Mouse (Mus musculus) left cerebral cortex, adult 2 months (tissue): ENCODE data around the gene Fkbp2. TPM values are rescaled to one million over a fixed set of nuclear protein-coding genes. Genes with fewer than 3 reads are reported as not detected.

Source experiments
- DNase-seq, 2 experiments: peaks; one replicate each; pipeline ENCODE4 v3.0.0; 2021 to 2022; ENCODE audit warnings: low spot score in 2 of 2, mixed read lengths in 1 of 2; ENCODE audit errors: extremely low spot score in 1 of 2
- H3K27ac ChIP-seq: fragments of 200-600 bp; 2 replicates; pipeline ENCODE4 v1.8.1; 2022
- H3K4me3 ChIP-seq: fragments of 200-600 bp; 2 replicates; pipeline ENCODE4 v1.8.1; 2022
- CTCF ChIP-seq: fragments of 200-600 bp; IDR thresholded peaks from 2 replicates; pipeline ENCODE4 v1.8.1; 2022; ENCODE audit warnings: antibody characterized with exemption, mild to moderate bottlenecking, moderate library complexity
- intact Hi-C: fragments of 180-260 bp; cut with DNase I; formaldehyde crosslinking; loops from one replicate; pipeline ENCODE4 v1.15.1; 2025
- total RNA-seq, 2 experiments: library from RNA; stranded (reverse); gene quantifications; 2 replicates each; pipeline ENCODE4 v1.2.3; 2021

Gene Fkbp2
- total RNA-seq, 2 experiments from 2014 or later: 106 to 108 TPM

- intact Hi-C loops: no loop called here
- H3K4me3 ChIP-seq: peak overlapping the region; percentile 54
- DNase-seq: peak; percentile 57 to 67
- no peak for TF ChIP-seq CTCF
- H3K27ac ChIP-seq: peak overlapping the region; percentile 91
These were observed 46.7 kb downstream of the Fkbp2 start for GRCm38 (mm10) chr19:6933436-6934194.

DNA sequence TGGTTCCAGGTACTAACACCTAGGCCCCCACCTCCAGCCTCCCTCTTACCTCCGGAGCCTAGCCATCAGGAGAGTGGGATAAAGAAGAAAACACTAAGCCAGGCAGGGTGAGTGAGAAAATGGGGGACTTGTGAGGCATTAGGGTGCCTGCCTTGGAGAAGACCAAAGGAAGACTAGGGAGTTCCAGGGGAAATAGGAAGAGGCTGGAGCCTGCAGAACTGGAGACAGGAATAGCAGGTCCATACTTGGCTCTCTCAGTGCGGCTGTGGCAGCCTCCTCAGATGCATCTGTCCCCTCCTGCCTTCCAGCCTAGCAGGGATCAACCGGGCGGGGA lies 47.2 kb downstream of the Fkbp2 start:
- TF ChIP-seq CTCF: no peak
- Histone ChIP-seq H3K27ac (peak overlapping the region; percentile 91), H3K4me3 (peak overlapping the region; percentile 54)
- intact Hi-C loops: no loop called here
- no peak for DNase-seq

- no peak for DNase-seq
- Histone ChIP-seq H3K4me3 (peak overlapping the region; percentile 54), H3K27ac (peak overlapping the region; percentile 91)
- no peak for TF ChIP-seq CTCF
- intact Hi-C loops: no loop called here
These were observed 48.3 kb downstream of the Fkbp2 start for GRCm38 (mm10) chr19:6932018-6932417.

GRCm38 (mm10) chr19:6931002-6931401 lies 49.3 kb downstream of the Fkbp2 start:
- Histone ChIP-seq H3K4me3 (no peak overlapping the region), H3K27ac (no peak overlapping the region)
- intact Hi-C loops: no loop called here
- DNase-seq: no peak
- no peak for TF ChIP-seq CTCF

DNA sequence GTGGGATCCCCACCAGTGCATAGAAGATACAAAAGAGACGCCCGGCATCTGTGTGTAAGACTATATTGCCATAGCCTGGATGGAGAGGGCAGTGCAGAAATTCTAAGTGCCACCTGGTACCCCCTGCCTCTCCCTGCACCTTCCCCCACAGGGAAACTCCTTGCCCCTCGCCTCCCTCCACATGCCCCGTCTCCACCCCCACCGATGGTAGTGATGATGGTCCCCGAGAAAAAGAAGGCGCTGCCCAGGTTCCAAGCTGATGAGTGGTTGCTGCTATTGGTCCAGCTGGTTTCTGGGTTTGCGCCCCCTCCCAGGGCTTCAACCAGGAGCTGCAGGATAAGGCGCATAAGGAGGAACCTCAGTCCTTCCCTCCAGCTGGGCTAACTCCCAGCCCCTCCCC lies 52.2 kb downstream of the Fkbp2 start:
- no peak overlapping the region for H3K4me3 ChIP-seq
- H3K27ac ChIP-seq: no peak overlapping the region
- no peak for DNase-seq
- intact Hi-C loops: no loop called here
- TF ChIP-seq CTCF: no peak

Other genes starting within 250 kb of the Fkbp2 start
- gene Rps6ka4, start 139.9 kb downstream of the Fkbp2 start, total RNA-seq: 10 to 100 TPM; 34.6 to 37.3 TPM
- gene Ccdc88b, start 122.3 kb downstream of the Fkbp2 start, total RNA-seq: 1 to 10 TPM; 2.5 to 3.5 TPM
- 10 to 100 TPM; 40.0 to 43.4 TPM for gene Trmt112, start 70.8 kb downstream of the Fkbp2 start, total RNA-seq
- 100 to 1,000 TPM; 315 to 354 TPM for gene Prdx5, start 70.4 kb downstream of the Fkbp2 start, total RNA-seq
- 10 to 100 TPM; 66.8 to 69.2 TPM for gene Esrra, start 58.7 kb downstream of the Fkbp2 start, total RNA-seq
- gene Catsperz, start 55.1 kb downstream of the Fkbp2 start, total RNA-seq: 10 to 100 TPM; 23.1 TPM
- 10 to 100 TPM; 39.1 to 39.2 TPM for gene Kcnk4, start 46.0 kb downstream of the Fkbp2 start, total RNA-seq
- 10 to 100 TPM; 34.8 to 36.2 TPM for gene Bad, start 38.6 kb downstream of the Fkbp2 start, total RNA-seq
- gene Gpr137, start 38.0 kb downstream of the Fkbp2 start, total RNA-seq: 100 to 1,000 TPM in 1 of 2 experiments, 10 to 100 TPM in 1; 97.3 to 104 TPM
- gene Ppp1r14b, start 5.5 kb downstream of the Fkbp2 start, total RNA-seq: 10 to 100 TPM; 62.4 to 65.6 TPM
- 10 to 100 TPM; 11.1 to 12.1 TPM for gene Plcb3, start 4.0 kb downstream of the Fkbp2 start, total RNA-seq
- gene Vegfb, start 7.2 kb upstream of the Fkbp2 start, total RNA-seq: 100 to 1,000 TPM in 1 of 2 experiments, 10 to 100 TPM in 1; 89.4 to 101 TPM
- 10 to 100 TPM; 28.2 to 28.9 TPM for gene Dnajc4, start 12.1 kb upstream of the Fkbp2 start, total RNA-seq
- 10 to 100 TPM; 15.8 to 16.8 TPM for gene Nudt22, start 15.6 kb upstream of the Fkbp2 start, total RNA-seq
- 10 to 100 TPM; 18.8 to 19.6 TPM for gene Trpt1, start 15.6 kb upstream of the Fkbp2 start, total RNA-seq
- 1 to 10 TPM; 3.6 to 4.8 TPM for gene Fermt3, start 39.0 kb upstream of the Fkbp2 start, total RNA-seq
- 100 to 1,000 TPM; 198 to 205 TPM for gene Stip1, start 59.5 kb upstream of the Fkbp2 start, total RNA-seq
- 10 to 100 TPM; 13.3 to 15.7 TPM for gene Macrod1, start 76.3 kb upstream of the Fkbp2 start, total RNA-seq
- gene Flrt1, start 125.2 kb upstream of the Fkbp2 start, total RNA-seq: 10 to 100 TPM; 41.4 to 43.0 TPM
- gene Otub1, start 225.8 kb upstream of the Fkbp2 start, total RNA-seq: 100 to 1,000 TPM; 257 to 267 TPM
- 100 to 1,000 TPM; 934 to 941 TPM for gene Cox8a, start 237.1 kb upstream of the Fkbp2 start, total RNA-seq